Mouse (Mus musculus): ENCODE results near the gene Gstp2. TPM values are rescaled to one million over a fixed set of nuclear protein-coding genes. Genes with fewer than 3 reads are reported as not detected.

The Gstp2 gene
- polyA plus RNA-seq, 1 experiment from 2014 or later, result 379 TPM

GRCm38 (mm10) chr19:4036327-4037045 lies 9.3 kb downstream of the Gstp2 start:
- ATAC-seq (no peak), DNase-seq (ENCODE audit: low read depth, low spot score) (no peak)
- ChIA-PET CTCF (interaction anchor here (0.9 to 1.6 kb wide), 5 partner anchors 9 to 172 kb away, joined by 3 to 7 read pairs (median 4); partner anchors contain the start of gene Gstp2), POLR2A (interaction anchor here (0.5 to 1.1 kb wide), 5 partner anchors 9 to 279 kb away, joined by 3 read pairs; no protein-coding TSS in a partner anchor)
- no peaks in the 10 kb centered on the region for H3K27me3 ChIP-seq
- no peak for TF ChIP-seq CTCF (IDR thresholded peaks at IDR 0.05)
- in situ Hi-C loops (cut with MboI; ENCODE audit: low pct_unique_long_range_greater_than_20kb), result no loop called here

- H3K27me3 ChIP-seq, result no peaks in the 10 kb centered on the region
- TF ChIP-seq CTCF (IDR thresholded peaks at IDR 0.05), result no peak
- DNase-seq (ENCODE audit: low read depth, low spot score) (no peak), ATAC-seq (no peak)
- in situ Hi-C loops (cut with MboI; ENCODE audit: low pct_unique_long_range_greater_than_20kb), result no loop called here
- CTCF ChIA-PET, result interaction anchor here (1.0 to 2.6 kb wide), 5 partner anchors 10 to 20 kb away, joined by 3 to 8 read pairs (median 3); partner anchors contain the start of gene Gstp2
- POLR2A ChIA-PET, result interaction anchor here (0.6 kb wide), 2 partner anchors 13 to 157 kb away, joined by 3 to 4 read pairs; no protein-coding TSS in a partner anchor
Observed at GRCm38 (mm10) chr19:4033742-4034141, 12.1 kb downstream of the Gstp2 start.

GRCm38 (mm10) chr19:4033298-4033697 lies 12.5 kb downstream of the Gstp2 start:
- ChIA-PET POLR2A (no interaction called here), CTCF (interaction anchor here (1.0 to 2.6 kb wide), 5 partner anchors 11 to 20 kb away, joined by 3 to 8 read pairs (median 3); partner anchors contain the start of gene Gstp2)
- in situ Hi-C loops (cut with MboI; ENCODE audit: low pct_unique_long_range_greater_than_20kb), result no loop called here
- H3K27me3 ChIP-seq, result no peaks in the 10 kb centered on the region
- DNase-seq (ENCODE audit: low read depth, low spot score), result no peak
- no peak for ATAC-seq
- TF ChIP-seq CTCF (IDR thresholded peaks at IDR 0.05), result no peak

GRCm38 (mm10) chr19:4032668-4033067 lies 13.2 kb downstream of the Gstp2 start:
- CTCF ChIA-PET, result interaction anchor here (1.0 to 2.6 kb wide), 4 partner anchors 13 to 20 kb away, joined by 3 to 8 read pairs (median 3); partner anchors contain the start of gene Gstp2
- DNase-seq (ENCODE audit: low read depth, low spot score), result no peak

GRCm38 (mm10) chr19:4027576-4027975 lies 18.2 kb downstream of the Gstp2 start:
- in situ Hi-C loops (cut with MboI; ENCODE audit: low pct_unique_long_range_greater_than_20kb), result no loop called here
- ChIA-PET CTCF (interaction anchor here (1.2 kb wide), 1 partner anchor 20 kb away, joined by 3 read pairs; no protein-coding TSS in a partner anchor), POLR2A (interaction anchor here (0.6 to 1.6 kb wide), 3 partner anchors 9 to 22 kb away, joined by 3 to 7 read pairs (median 3); no protein-coding TSS in a partner anchor)
- ATAC-seq (no peak), DNase-seq (ENCODE audit: low read depth, low spot score) (no peak)
- TF ChIP-seq CTCF (IDR thresholded peaks at IDR 0.05), result no peak
- peaks cover 2% of the 10 kb centered on the region for H3K27me3 ChIP-seq

More at GRCm38 (mm10) chr19:4032668-4033067, 13.2 kb downstream of the Gstp2 start:
- POLR2A ChIA-PET, result no interaction called here
- TF ChIP-seq CTCF (IDR thresholded peaks at IDR 0.05), result no peak
- in situ Hi-C loops (cut with MboI; ENCODE audit: low pct_unique_long_range_greater_than_20kb), result no loop called here
- no peaks in the 10 kb centered on the region for H3K27me3 ChIP-seq
- no peak for ATAC-seq

- peaks cover 2% of the 10 kb centered on the region for H3K27me3 ChIP-seq
- TF ChIP-seq CTCF (IDR thresholded peaks at IDR 0.05), result no peak
- ATAC-seq, result no peak
- POLR2A ChIA-PET, result no interaction called here
- in situ Hi-C loops (cut with MboI; ENCODE audit: low pct_unique_long_range_greater_than_20kb), result no loop called here
- CTCF ChIA-PET, result interaction anchor here (6.5 kb wide), 1 partner anchor 25 kb away, joined by 74 read pairs; the partner anchor contains the start of gene Gstp2
- DNase-seq (ENCODE audit: low read depth, low spot score), result no peak
Observed at GRCm38 (mm10) chr19:4023185-4023584, 22.6 kb downstream of the Gstp2 start.

- POLR2A ChIA-PET, result interaction anchor here (1.0 kb wide), 2 partner anchors 27 to 29 kb away, joined by 4 read pairs; partner anchors contain the start of gene Gstp2
- TF ChIP-seq CTCF (IDR thresholded peaks at IDR 0.05), result peak; percentile 98
- no peaks in the 10 kb centered on the region for H3K27me3 ChIP-seq
- in situ Hi-C loops (cut with MboI; ENCODE audit: low pct_unique_long_range_greater_than_20kb), result loop anchor here (5.0 kb wide), 2 partner anchors 33 to 68 kb away; no protein-coding TSS in a partner anchor
- CTCF ChIA-PET, result interaction anchor here (0.8 to 6.5 kb wide), 11 partner anchors 15 to 230 kb away, joined by 3 to 74 read pairs (median 4); partner anchors contain the start of genes Cdk2ap2, Gstp1 and Gstp2
- peak; percentile 67 for ATAC-seq
- peak; percentile 64 for DNase-seq (ENCODE audit: low read depth, low spot score)
Observed at GRCm38 (mm10) chr19:4018743-4019583, 26.9 kb downstream of the Gstp2 start.

GRCm38 (mm10) chr19:4017921-4018587 lies 27.8 kb downstream of the Gstp2 start:
- DNase-seq (ENCODE audit: low read depth, low spot score) (no peak), ATAC-seq (no peak)
- TF ChIP-seq CTCF (IDR thresholded peaks at IDR 0.05), result no peak
- in situ Hi-C loops (cut with MboI; ENCODE audit: low pct_unique_long_range_greater_than_20kb), result loop anchor here (5.0 kb wide), 2 partner anchors 34 to 69 kb away; no protein-coding TSS in a partner anchor
- ChIA-PET POLR2A (no interaction called here), CTCF (interaction anchor here (1.7 to 6.5 kb wide), 4 partner anchors 16 to 34 kb away, joined by 7 to 74 read pairs (median 10); partner anchors contain the start of gene Gstp2)
- H3K27me3 ChIP-seq, result no peaks in the 10 kb centered on the region

- no peak for ATAC-seq
- in situ Hi-C loops (cut with MboI; ENCODE audit: low pct_unique_long_range_greater_than_20kb), result loop anchor here (5.0 kb wide), 2 partner anchors 37 to 72 kb away; no protein-coding TSS in a partner anchor
- DNase-seq (ENCODE audit: low read depth, low spot score), result no peak
- no peak for TF ChIP-seq CTCF (IDR thresholded peaks at IDR 0.05)
- ChIA-PET CTCF (interaction anchor here (1.2 to 1.5 kb wide), 2 partner anchors 32 to 69 kb away, joined by 4 read pairs; no protein-coding TSS in a partner anchor), POLR2A (no interaction called here)
- H3K27me3 ChIP-seq, result no peaks in the 10 kb centered on the region
Observed at GRCm38 (mm10) chr19:4015635-4016034, 30.2 kb downstream of the Gstp2 start.

Data from Patski (cell line).